Mouse (Mus musculus) forebrain, embryonic 12.5 days (tissue): ENCODE results near the gene Flnb. TPM values are rescaled to one million over a fixed set of nuclear protein-coding genes. Genes with fewer than 3 reads are reported as not detected.
A peak's percentile ranks its signal among the peaks of the same experiment; 100 is the strongest.

ENCODE experiments used
- ATAC-seq: fragments of 200-750 bp; cut with Nextera tagmentation; 2 replicates; pipeline ENCODE4 v1.8.0; 2017; ENCODE audit warnings: moderate TSS enrichment; ENCODE audit not compliant: low FRiP score
- H3K27ac ChIP-seq: fragments of 300-500 bp; sonication (generic); 2 replicates; pipeline ENCODE4 v1.5.1; 2016; ENCODE audit warnings: mild to moderate bottlenecking
- H3K27me3 ChIP-seq: fragments of 300-500 bp; sonication (generic); 2 replicates; pipeline ENCODE4 v1.6.1; 2016; ENCODE audit warnings: mild to moderate bottlenecking
- H3K36me3 ChIP-seq: fragments of 300-500 bp; sonication (generic); replicated peaks from 2 replicates; pipeline ENCODE4 v1.6.1; 2016; ENCODE audit warnings: mild to moderate bottlenecking
- H3K4me1 ChIP-seq: fragments of 300-500 bp; sonication (generic); 2 replicates; pipeline ENCODE4 v1.6.1; 2016
- H3K4me2 ChIP-seq: fragments of 300-500 bp; sonication (generic); 2 replicates; pipeline ENCODE4 v1.6.1; 2016; ENCODE audit warnings: mild to moderate bottlenecking, moderate library complexity
- H3K4me3 ChIP-seq: fragments of 300-500 bp; sonication (generic); replicated peaks from 2 replicates; pipeline ENCODE4 v1.5.1; 2016; ENCODE audit warnings: mild to moderate bottlenecking
- H3K9ac ChIP-seq: fragments of 300-500 bp; sonication (generic); 2 replicates; pipeline ENCODE4 v1.6.1; 2016; ENCODE audit warnings: mild to moderate bottlenecking
- H3K9me3 ChIP-seq: fragments of 300-500 bp; sonication (generic); 2 replicates; pipeline ENCODE4 v1.6.1; 2016
- WGBS: fragments of 180-500 bp; shearing (Covaris S2); methylation state at CpG from one replicate; pipeline ENCODE4 v1.1.7; 2016; 5-methylcytosine and 5-hydroxymethylcytosine counted together
- polyA plus RNA-seq: library from polyadenylated mRNA; unstranded; fragments of >200 nt; fragmentation: Nextera tagmentation; extraction: Ambion mirVana; gene quantifications from 2 replicates; pipeline ENCODE4 v1.2.1, GENCODE M21; 2016

Flnb gene
- polyA plus RNA-seq, 1 experiment from 2014 or later, result 21.3 TPM

GRCm38 (mm10) chr14:7919309-7919708, 101.6 kb downstream of the Flnb start:
- H3K27ac ChIP-seq, result no peak overlapping the region
- H3K9ac ChIP-seq, result no peak overlapping the region
- no peaks in the 10 kb centered on the region for H3K27me3 ChIP-seq
- no peak overlapping the region for H3K4me3 ChIP-seq
- H3K4me1 ChIP-seq, result no peaks in the 10 kb centered on the region
- no peaks in the 10 kb centered on the region for H3K9me3 ChIP-seq
- H3K36me3 ChIP-seq, result peaks cover 92% of the 10 kb centered on the region
- ATAC-seq, result no peak
- no peak overlapping the region for H3K4me2 ChIP-seq
- 91% methylated on average over 5 of the region's 5 CpGs for WGBS

DNA sequence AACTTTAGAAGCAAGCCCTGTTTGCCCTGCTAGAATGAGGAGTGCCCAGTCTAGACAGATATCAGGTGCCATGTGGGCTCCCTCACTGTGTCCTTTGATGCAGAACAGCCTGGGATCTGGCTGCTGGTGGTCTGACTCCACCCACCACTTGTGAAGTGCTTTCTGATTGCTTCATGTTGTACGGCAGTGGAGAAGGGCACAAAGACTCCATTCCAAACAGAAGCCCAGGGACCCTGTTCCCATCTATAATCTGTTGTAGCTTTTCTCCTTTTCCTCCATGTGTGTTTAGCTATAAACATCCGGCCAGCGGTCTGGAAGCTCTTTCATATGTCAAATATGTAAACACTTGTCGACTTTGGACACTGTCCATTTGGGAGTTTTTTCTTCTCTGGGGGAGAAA, 102.2 kb downstream of the Flnb start:
- Histone ChIP-seq H3K4me3 (no peak overlapping the region), H3K4me1 (no peaks in the 10 kb centered on the region), H3K27me3 (no peaks in the 10 kb centered on the region), H3K9ac (no peak overlapping the region), H3K27ac (no peak overlapping the region), H3K4me2 (no peak overlapping the region), H3K36me3 (peaks cover 90% of the 10 kb centered on the region), H3K9me3 (no peaks in the 10 kb centered on the region)
- ATAC-seq, result no peak
- 78% methylated on average over 4 of the region's 4 CpGs for WGBS

GRCm38 (mm10) chr14:7921459-7921858, 103.7 kb downstream of the Flnb start:
- Histone ChIP-seq H3K4me2 (no peak overlapping the region), H3K27me3 (no peaks in the 10 kb centered on the region), H3K4me1 (no peaks in the 10 kb centered on the region), H3K9ac (no peak overlapping the region), H3K9me3 (no peaks in the 10 kb centered on the region), H3K36me3 (peaks cover 84% of the 10 kb centered on the region), H3K4me3 (no peak overlapping the region), H3K27ac (no peak overlapping the region)
- WGBS, result 92% methylated on average over 5 of the region's 5 CpGs
- ATAC-seq, result no peak

DNA sequence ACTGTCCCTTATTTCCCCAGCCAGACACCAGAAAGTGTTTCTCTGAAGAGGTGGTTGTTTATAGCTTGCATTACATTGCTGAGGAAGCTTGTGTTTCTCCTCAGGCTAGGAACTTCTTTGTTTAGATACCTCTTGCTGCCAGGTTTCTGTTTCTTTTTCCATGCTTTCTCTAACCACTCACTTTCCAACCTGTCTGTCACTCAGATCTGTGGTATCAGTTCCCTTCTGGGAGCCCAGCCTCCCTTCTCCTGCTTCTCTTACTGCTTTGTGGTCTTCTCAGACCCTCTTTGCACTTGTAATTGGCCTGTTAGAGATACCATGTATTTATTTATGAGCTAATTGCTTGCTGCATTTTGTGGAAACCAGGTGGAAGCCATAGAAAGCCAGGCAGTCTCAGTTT, 105.9 kb downstream of the Flnb start:
- Histone ChIP-seq H3K4me1 (no peaks in the 10 kb centered on the region), H3K27ac (no peak overlapping the region), H3K36me3 (peaks cover 75% of the 10 kb centered on the region), H3K9ac (no peak overlapping the region), H3K27me3 (no peaks in the 10 kb centered on the region), H3K4me3 (no peak overlapping the region), H3K4me2 (no peak overlapping the region), H3K9me3 (no peaks in the 10 kb centered on the region)
- ATAC-seq, result no peak

GRCm38 (mm10) chr14:7928362-7928761, 110.6 kb downstream of the Flnb start:
- no peak for ATAC-seq
- no peak overlapping the region for H3K4me2 ChIP-seq
- H3K4me1 ChIP-seq, result no peaks in the 10 kb centered on the region
- H3K4me3 ChIP-seq, result no peak overlapping the region
- no peaks in the 10 kb centered on the region for H3K9me3 ChIP-seq
- H3K27me3 ChIP-seq, result no peaks in the 10 kb centered on the region
- H3K36me3 ChIP-seq, result peaks cover 78% of the 10 kb centered on the region
- no peak overlapping the region for H3K27ac ChIP-seq
- H3K9ac ChIP-seq, result no peak overlapping the region
- 100% methylated on average over 1 of the region's 1 CpGs for WGBS

GRCm38 (mm10) chr14:7929029-7929428, 111.3 kb downstream of the Flnb start:
- no peak overlapping the region for H3K27ac ChIP-seq
- WGBS, result 89% methylated on average over 7 of the region's 7 CpGs
- H3K4me1 ChIP-seq, result no peaks in the 10 kb centered on the region
- ATAC-seq, result no peak
- H3K9me3 ChIP-seq, result no peaks in the 10 kb centered on the region
- H3K4me3 ChIP-seq, result no peak overlapping the region
- no peaks in the 10 kb centered on the region for H3K27me3 ChIP-seq
- no peak overlapping the region for H3K9ac ChIP-seq
- H3K36me3 ChIP-seq, result peaks cover 78% of the 10 kb centered on the region
- H3K4me2 ChIP-seq, result no peak overlapping the region

DNA sequence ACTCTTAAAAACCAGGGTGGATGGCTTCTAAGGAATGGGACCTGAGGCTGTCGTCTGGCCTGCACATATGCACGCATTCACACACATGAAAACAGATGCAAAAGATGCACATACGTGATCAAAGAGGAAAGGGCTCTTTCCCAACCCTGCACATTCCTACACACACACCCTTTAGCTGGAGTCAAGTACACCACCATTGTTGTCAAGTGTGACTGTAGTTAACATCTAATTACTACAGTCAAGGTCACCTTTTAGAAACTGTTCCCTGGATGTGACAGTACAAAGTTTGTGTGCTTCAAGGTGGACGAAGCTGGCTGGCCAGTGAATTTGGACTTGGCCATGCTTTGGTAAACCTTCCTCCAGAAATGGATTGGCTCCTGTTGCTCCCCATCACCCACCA, 114.4 kb downstream of the Flnb start:
- no peak overlapping the region for H3K9ac ChIP-seq
- no peak overlapping the region for H3K4me2 ChIP-seq
- no peak for ATAC-seq
- H3K36me3 ChIP-seq, result peaks cover 82% of the 10 kb centered on the region
- no peaks in the 10 kb centered on the region for H3K27me3 ChIP-seq
- 90% methylated on average over 4 of the region's 4 CpGs for WGBS
- H3K4me1 ChIP-seq, result peaks cover under 1% of the 10 kb centered on the region; the same call in 1 of the 2 replicates
- H3K27ac ChIP-seq, result no peak overlapping the region
- H3K4me3 ChIP-seq, result no peak overlapping the region
- no peaks in the 10 kb centered on the region for H3K9me3 ChIP-seq

GRCm38 (mm10) chr14:7934166-7934565, 116.4 kb downstream of the Flnb start:
- no peak for ATAC-seq
- no peaks in the 10 kb centered on the region for H3K9me3 ChIP-seq
- H3K9ac ChIP-seq, result no peak overlapping the region
- peaks cover 68% of the 10 kb centered on the region for H3K36me3 ChIP-seq
- 94% methylated on average over 7 of the region's 7 CpGs for WGBS
- H3K4me1 ChIP-seq, result peaks cover 3% of the 10 kb centered on the region; the same call in 1 of the 2 replicates
- no peak overlapping the region for H3K27ac ChIP-seq
- H3K4me3 ChIP-seq, result no peak overlapping the region
- H3K27me3 ChIP-seq, result no peaks in the 10 kb centered on the region
- H3K4me2 ChIP-seq, result no peak overlapping the region

- Histone ChIP-seq H3K4me3 (no peak overlapping the region), H3K36me3 (peaks cover 59% of the 10 kb centered on the region), H3K9me3 (no peaks in the 10 kb centered on the region), H3K4me1 (peaks cover 3% of the 10 kb centered on the region; the same call in 1 of the 2 replicates), H3K27ac (no peak overlapping the region), H3K4me2 (peak overlapping the region; percentile 8; the same call in 1 of the 2 replicates), H3K27me3 (no peaks in the 10 kb centered on the region), H3K9ac (no peak overlapping the region)
- ATAC-seq, result 0 out of 2 replicates have a peak, but pooled peaks have one; percentile 14
- WGBS, result 17% methylated on average over 17 of the region's 17 CpGs
Measured at GRCm38 (mm10) chr14:7937052-7937630, 119.4 kb downstream of the Flnb start.

- Histone ChIP-seq H3K4me1 (peaks cover 3% of the 10 kb centered on the region; the same call in 1 of the 2 replicates), H3K4me2 (no peak overlapping the region), H3K9me3 (no peaks in the 10 kb centered on the region), H3K36me3 (peaks cover 50% of the 10 kb centered on the region), H3K4me3 (no peak overlapping the region), H3K27ac (no peak overlapping the region), H3K9ac (no peak overlapping the region), H3K27me3 (no peaks in the 10 kb centered on the region)
- no peak for ATAC-seq
- 93% methylated on average over 19 of the region's 19 CpGs for WGBS
Measured at GRCm38 (mm10) chr14:7938809-7939784, 121.3 kb downstream of the Flnb start.

- H3K36me3 ChIP-seq, result peaks cover 50% of the 10 kb centered on the region
- no peak for ATAC-seq
Measured at GRCm38 (mm10) chr14:7941413-7941812, 123.7 kb downstream of the Flnb start.

GRCm38 (mm10) chr14:7943101-7943800, 125.5 kb downstream of the Flnb start:
- ATAC-seq, result no peak
- H3K4me1 ChIP-seq, result peaks cover 4% of the 10 kb centered on the region; the same call in 1 of the 2 replicates
- H3K4me3 ChIP-seq, result no peak overlapping the region
- no peak overlapping the region for H3K4me2 ChIP-seq
- H3K9me3 ChIP-seq, result no peaks in the 10 kb centered on the region
- no peak overlapping the region for H3K9ac ChIP-seq
- peaks cover 51% of the 10 kb centered on the region for H3K36me3 ChIP-seq
- H3K27ac ChIP-seq, result no peak overlapping the region
- no peaks in the 10 kb centered on the region for H3K27me3 ChIP-seq
- WGBS, result 83% methylated on average over 7 of the region's 7 CpGs

More at GRCm38 (mm10) chr14:7941413-7941812, 123.7 kb downstream of the Flnb start:
- Histone ChIP-seq H3K4me2 (no peak overlapping the region), H3K9ac (no peak overlapping the region), H3K27me3 (no peaks in the 10 kb centered on the region), H3K9me3 (no peaks in the 10 kb centered on the region), H3K27ac (no peak overlapping the region), H3K4me3 (no peak overlapping the region), H3K4me1 (peaks cover 7% of the 10 kb centered on the region)
- 71% methylated on average over 5 of the region's 5 CpGs for WGBS
